Mouse (Mus musculus) cortical plate, adult 2 months (tissue): Measurements from ENCODE around the gene Gm10377.
"Not testable (repeated sequence)": the region's sequence is repeated elsewhere in the genome, so short reads cannot be mapped to it uniquely, and the experiment has no call there.

ENCODE experiments used
- CTCF ChIP-seq: fragments of 200-500 bp; IDR thresholded peaks from 2 replicates; pipeline ENCODE4 v1.5.1; 2011; ENCODE audit warnings: mild to moderate bottlenecking, control low read depth, low read length; ENCODE audit not compliant: insufficient read depth; ENCODE audit errors: extremely low read depth
- POLR2A ChIP-seq: fragments of 200-500 bp; IDR thresholded peaks from 2 replicates; pipeline ENCODE4 v1.6.1; 2011; ENCODE audit warnings: mild to moderate bottlenecking, low read length, control low read depth; ENCODE audit not compliant: insufficient read depth; ENCODE audit errors: extremely low read depth

- TF ChIP-seq CTCF, POLR2A: not testable (repeated sequence)
Measured at GRCm38 (mm10) chr14:42768721-42769120, 29.1 kb downstream of the Gm10377 start, which contains the start of gene Gm3015.
